Mouse (Mus musculus) liver, embryonic 11.5 days (tissue): ENCODE results near the gene Ddb2. TPM values are rescaled to one million over a fixed set of nuclear protein-coding genes. Genes with fewer than 3 reads are reported as not detected.

ENCODE experiments used
- ATAC-seq: fragments of 200-750 bp; cut with Nextera tagmentation; replicated peaks from 2 replicates; pipeline ENCODE4 v1.8.0; 2017; ENCODE audit warnings: moderate number of reproducible peaks, mild to moderate bottlenecking, moderate TSS enrichment, moderate library complexity; ENCODE audit not compliant: low FRiP score
- DNase-seq: peaks from one replicate; pipeline ENCODE4 v3.0.0-alpha.2; 2017; ENCODE audit warnings: low spot score
- H3K27ac ChIP-seq: fragments of 300-500 bp; sonication (generic); 2 replicates; pipeline ENCODE4 v1.5.1; 2014; ENCODE audit warnings: mild to moderate bottlenecking, low read depth, low read length, control low read depth
- H3K27me3 ChIP-seq: fragments of 300-500 bp; sonication (generic); replicated peaks from 2 replicates; pipeline ENCODE4 v1.6.1; 2014; ENCODE audit warnings: low read length, mixed read lengths; ENCODE audit not compliant: control insufficient read depth, insufficient read depth
- H3K36me3 ChIP-seq: fragments of 300-500 bp; sonication (generic); 2 replicates; pipeline ENCODE4 v1.6.1; 2014; ENCODE audit warnings: mild to moderate bottlenecking, low read length, moderate library complexity, mixed read lengths; ENCODE audit not compliant: control insufficient read depth, insufficient read depth
- H3K4me1 ChIP-seq: fragments of 300-500 bp; sonication (generic); replicated peaks from 2 replicates; pipeline ENCODE4 v1.6.1; 2014; ENCODE audit warnings: low read length, mixed read lengths; ENCODE audit not compliant: control insufficient read depth, insufficient read depth
- H3K4me2 ChIP-seq: fragments of 300-500 bp; sonication (generic); 2 replicates; pipeline ENCODE4 v1.6.1; 2014; ENCODE audit warnings: mild to moderate bottlenecking, control low read depth, moderate library complexity
- H3K4me3 ChIP-seq: fragments of 300-500 bp; sonication (generic); 2 replicates; pipeline ENCODE4 v1.5.1; 2014; ENCODE audit warnings: low read depth, low read length, control low read depth
- H3K9ac ChIP-seq: fragments of 300-500 bp; sonication (generic); 2 replicates; pipeline ENCODE4 v1.6.1; 2014; ENCODE audit warnings: low read depth, low read length, control low read depth
- H3K9me3 ChIP-seq: fragments of 300-500 bp; sonication (generic); 2 replicates; pipeline ENCODE4 v1.6.1; 2016; ENCODE audit warnings: low read length, inconsistent platforms, mixed read lengths; ENCODE audit not compliant: control insufficient read depth
- WGBS: fragments of 180-500 bp; shearing (Covaris S2); extraction: QIAGEN DNeasy Blood & Tissue Kit; methylation state at CpG from one replicate; pipeline ENCODE4 v1.1.7; 2014; 5-methylcytosine and 5-hydroxymethylcytosine counted together
- polyA plus RNA-seq: library from polyadenylated mRNA; unstranded; fragments of >200 nt; fragmentation: Nextera tagmentation; extraction: Ambion mirVana; gene quantifications from 2 replicates; pipeline ENCODE4 v1.2.1, GENCODE M21; 2014

Gene Ddb2
- polyA plus RNA-seq, 1 experiment from 2014 or later, result 15.3 TPM

- 89% methylated on average over 4 of the region's 4 CpGs for WGBS
- no peak for ATAC-seq
- Histone ChIP-seq H3K27me3 (no peaks in the 10 kb centered on the region), H3K4me2 (no peak overlapping the region), H3K9me3 (no peaks in the 10 kb centered on the region), H3K36me3 (peaks cover 9% of the 10 kb centered on the region), H3K4me1 (no peaks in the 10 kb centered on the region), H3K9ac (no peak overlapping the region), H3K27ac (no peak overlapping the region), H3K4me3 (no peak overlapping the region)
- no peak for DNase-seq
These were observed 61.3 kb downstream of the Ddb2 start for GRCm38 (mm10) chr2:91175490-91175889.

- H3K27ac ChIP-seq, result no peak overlapping the region
- H3K4me2 ChIP-seq, result no peak overlapping the region
- no peak overlapping the region for H3K4me3 ChIP-seq
- H3K9ac ChIP-seq, result no peak overlapping the region
- 89% methylated on average over 25 of the region's 25 CpGs for WGBS
- peaks cover 4% of the 10 kb centered on the region for H3K4me1 ChIP-seq
- no peaks in the 10 kb centered on the region for H3K27me3 ChIP-seq
- DNase-seq (no peak), ATAC-seq (no peak)
- H3K9me3 ChIP-seq, result no peaks in the 10 kb centered on the region
- H3K36me3 ChIP-seq, result peaks cover 4% of the 10 kb centered on the region
These were observed 67.0 kb downstream of the Ddb2 start for GRCm38 (mm10) chr2:91169587-91170322.

GRCm38 (mm10) chr2:91167629-91168028 lies 69.2 kb downstream of the Ddb2 start:
- H3K27ac ChIP-seq, result no peak overlapping the region
- no peak for ATAC-seq
- no peak overlapping the region for H3K9ac ChIP-seq
- H3K27me3 ChIP-seq, result no peaks in the 10 kb centered on the region
- no peak for DNase-seq
- peaks cover 18% of the 10 kb centered on the region for H3K4me1 ChIP-seq
- no peak overlapping the region for H3K4me2 ChIP-seq
- peaks cover 7% of the 10 kb centered on the region; the same call in 1 of the 2 replicates for H3K36me3 ChIP-seq
- no peaks in the 10 kb centered on the region for H3K9me3 ChIP-seq
- no peak overlapping the region for H3K4me3 ChIP-seq
- 81% methylated on average over 4 of the region's 4 CpGs for WGBS

GRCm38 (mm10) chr2:91164991-91165390 lies 71.8 kb downstream of the Ddb2 start:
- WGBS, result 58% methylated on average over 6 of the region's 6 CpGs
- DNase-seq (no peak), ATAC-seq (peak; percentile 83)
- no peak overlapping the region for H3K27ac ChIP-seq
- H3K4me1 ChIP-seq, result peaks cover 18% of the 10 kb centered on the region
- peaks cover 3% of the 10 kb centered on the region; the same call in 1 of the 2 replicates for H3K36me3 ChIP-seq
- H3K4me2 ChIP-seq, result no peak overlapping the region
- H3K9ac ChIP-seq, result no peak overlapping the region
- no peaks in the 10 kb centered on the region for H3K9me3 ChIP-seq
- H3K27me3 ChIP-seq, result no peaks in the 10 kb centered on the region
- no peak overlapping the region for H3K4me3 ChIP-seq

GRCm38 (mm10) chr2:91163532-91163931 lies 73.2 kb downstream of the Ddb2 start:
- ATAC-seq (peak; percentile 50; the same call in 1 of the 2 replicates), DNase-seq (no peak)
- no peak overlapping the region for H3K27ac ChIP-seq
- H3K36me3 ChIP-seq, result peaks cover 3% of the 10 kb centered on the region; the same call in 1 of the 2 replicates
- H3K4me3 ChIP-seq, result no peak overlapping the region
- H3K4me1 ChIP-seq, result peaks cover 18% of the 10 kb centered on the region
- 70% methylated on average over 5 of the region's 5 CpGs for WGBS
- H3K4me2 ChIP-seq, result no peak overlapping the region
- no peaks in the 10 kb centered on the region for H3K9me3 ChIP-seq
- no peaks in the 10 kb centered on the region for H3K27me3 ChIP-seq
- H3K9ac ChIP-seq, result no peak overlapping the region

GRCm38 (mm10) chr2:91162952-91163351 lies 73.8 kb downstream of the Ddb2 start:
- no peak overlapping the region for H3K27ac ChIP-seq
- 73% methylated on average over 4 of the region's 4 CpGs for WGBS
- H3K4me2 ChIP-seq, result no peak overlapping the region
- H3K4me3 ChIP-seq, result no peak overlapping the region
- no peaks in the 10 kb centered on the region for H3K27me3 ChIP-seq
- peaks cover 18% of the 10 kb centered on the region for H3K4me1 ChIP-seq
- no peak for ATAC-seq
- no peak overlapping the region for H3K9ac ChIP-seq
- peaks cover 3% of the 10 kb centered on the region; the same call in 1 of the 2 replicates for H3K36me3 ChIP-seq
- H3K9me3 ChIP-seq, result no peaks in the 10 kb centered on the region
- no peak for DNase-seq

Other genes with a start within 250 kb of the Ddb2 start
- gene Rapsn, start 201.4 kb downstream of the Ddb2 start, polyA plus RNA-seq, result 1.4 and 2.0 TPM in 2 replicates
- gene Psmc3, start 183.0 kb downstream of the Ddb2 start, polyA plus RNA-seq, result 324 and 347 TPM in 2 replicates
- gene Slc39a13, start 166.6 kb downstream of the Ddb2 start, polyA plus RNA-seq, result 19.6 and 20.0 TPM in 2 replicates
- gene Spi1, start 154.6 kb downstream of the Ddb2 start, polyA plus RNA-seq, result 19.5 and 22.7 TPM in 2 replicates
- gene Mybpc3, start 118.8 kb downstream of the Ddb2 start, polyA plus RNA-seq, result 1.2 and 5.0 TPM in 2 replicates
- gene Madd, start 53.1 kb downstream of the Ddb2 start, polyA plus RNA-seq, result 13.7 and 14.0 TPM in 2 replicates
- gene Nr1h3, start 34.1 kb downstream of the Ddb2 start, polyA plus RNA-seq, result 12.2 and 14.6 TPM in 2 replicates
- gene Acp2, start 34.1 kb downstream of the Ddb2 start, polyA plus RNA-seq, result 16.2 and 17.8 TPM in 2 replicates
- gene Pacsin3, start 19.0 kb upstream of the Ddb2 start, polyA plus RNA-seq, result 15.6 and 16.1 TPM in 2 replicates
- gene Arfgap2, start 28.0 kb upstream of the Ddb2 start, polyA plus RNA-seq, result 95.7 and 105 TPM in 2 replicates
- gene 1110051M20Rik, start 207.7 kb upstream of the Ddb2 start, polyA plus RNA-seq, result 23.7 and 24.8 TPM in 2 replicates
- gene Lrp4, start 220.5 kb upstream of the Ddb2 start, polyA plus RNA-seq, result 1.7 and 1.9 TPM in 2 replicates